Mouse (Mus musculus): ENCODE measurements around the gene Zfp507.

The Zfp507 gene

DNA sequence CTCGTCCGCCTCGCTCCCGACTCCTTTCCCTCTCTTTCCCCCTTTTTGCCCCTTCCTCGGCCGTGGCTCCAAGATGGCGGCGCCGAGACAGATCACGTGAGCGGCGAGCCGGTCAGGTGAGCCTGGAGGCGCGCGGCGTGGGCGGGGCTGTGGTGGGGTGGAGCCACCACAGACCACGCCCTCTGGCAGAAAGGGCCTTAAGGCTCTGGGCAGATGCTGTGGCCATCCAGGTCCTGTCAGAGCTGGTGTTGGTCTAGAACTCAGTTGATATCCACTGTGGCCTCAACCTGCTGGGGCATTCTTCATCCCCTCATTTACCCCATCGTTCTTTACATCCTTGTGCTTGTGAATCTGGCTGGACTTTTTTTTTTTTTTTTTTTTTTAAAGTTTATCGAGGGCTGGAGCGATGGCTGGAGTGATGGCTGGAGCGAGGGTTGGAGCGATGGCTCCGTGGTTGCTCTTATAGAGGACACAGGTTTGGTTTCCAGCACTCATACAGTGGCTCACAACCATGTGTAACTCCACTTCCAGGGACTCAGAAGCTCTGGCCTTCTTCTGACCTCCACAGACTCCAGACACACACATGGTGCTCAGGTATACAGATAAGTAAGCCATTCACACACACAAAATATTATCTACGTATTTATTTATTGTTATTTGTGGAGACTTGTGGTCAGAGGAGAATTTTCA is at the start of gene Zfp507:
TSS of gene Zfp507 (minus strand) at position 98 of the 690 bp plus-strand sequence.
- DNase-seq (ENCODE audit: low spot score in 2 of 2), result peak; percentile 53 to 83

DNA sequence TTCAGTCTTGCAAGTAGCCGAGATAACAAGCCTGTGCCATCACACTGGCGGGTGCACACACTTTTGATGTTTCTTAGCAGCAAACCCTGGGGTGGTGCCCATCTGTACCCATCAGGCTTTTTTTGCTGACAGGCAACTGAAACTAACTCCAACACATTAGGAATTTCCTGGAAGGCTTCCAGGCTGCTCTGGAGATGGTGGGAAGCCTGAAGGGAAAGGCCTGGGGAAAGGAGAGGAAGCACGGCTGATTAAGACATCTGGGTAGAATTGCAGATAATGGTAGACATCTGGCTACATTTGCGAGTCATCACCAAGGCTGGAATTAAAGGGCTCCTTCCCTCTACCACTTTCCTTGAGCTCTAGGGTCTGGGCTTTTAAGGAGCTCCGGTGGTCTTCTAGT is 47.6 kb upstream of the Zfp507 start:
- no peak for DNase-seq (ENCODE audit: low spot score in 2 of 2)

DNA sequence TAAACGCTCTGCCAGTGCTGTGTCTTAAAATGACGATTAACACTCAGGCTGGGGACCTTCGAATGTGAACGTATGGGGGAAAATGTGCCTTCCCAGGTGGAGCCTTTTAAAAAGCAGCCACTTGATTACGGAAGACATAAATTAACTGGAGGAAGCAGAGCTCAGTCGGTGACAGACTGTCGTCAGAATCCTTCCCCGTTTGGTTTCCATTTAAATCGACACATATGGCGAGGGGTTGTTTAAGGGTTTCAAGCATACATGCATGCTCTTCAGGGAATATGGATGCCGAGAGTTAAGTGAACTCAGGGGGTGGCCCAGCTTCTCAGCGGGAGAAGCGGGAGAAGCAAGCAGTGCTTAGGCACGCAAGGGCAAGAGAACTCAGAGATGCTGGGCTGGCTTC is 45.7 kb upstream of the Zfp507 start:
- no peak for DNase-seq (ENCODE audit: low spot score in 2 of 2)

DNA sequence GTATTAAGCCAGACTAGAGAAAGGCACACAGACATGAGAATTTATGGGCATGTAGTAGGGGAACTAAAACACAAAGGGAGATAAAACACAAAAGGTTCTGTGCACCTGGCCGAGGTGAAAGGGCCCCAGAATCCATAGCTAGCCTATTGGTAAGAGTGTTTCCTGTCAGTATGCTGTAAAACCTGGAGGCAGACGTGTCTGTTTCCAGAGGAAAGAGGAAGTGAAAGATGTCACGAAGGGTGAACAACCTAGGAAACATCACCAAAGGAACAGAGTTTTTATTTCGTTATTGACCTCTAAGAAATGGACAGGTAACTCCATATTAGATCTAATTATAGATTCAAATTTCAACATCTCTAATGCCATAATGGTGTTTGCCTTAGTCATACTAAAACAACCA is 37.7 kb upstream of the Zfp507 start:
- DNase-seq (ENCODE audit: low spot score in 2 of 2), result no peak

DNA sequence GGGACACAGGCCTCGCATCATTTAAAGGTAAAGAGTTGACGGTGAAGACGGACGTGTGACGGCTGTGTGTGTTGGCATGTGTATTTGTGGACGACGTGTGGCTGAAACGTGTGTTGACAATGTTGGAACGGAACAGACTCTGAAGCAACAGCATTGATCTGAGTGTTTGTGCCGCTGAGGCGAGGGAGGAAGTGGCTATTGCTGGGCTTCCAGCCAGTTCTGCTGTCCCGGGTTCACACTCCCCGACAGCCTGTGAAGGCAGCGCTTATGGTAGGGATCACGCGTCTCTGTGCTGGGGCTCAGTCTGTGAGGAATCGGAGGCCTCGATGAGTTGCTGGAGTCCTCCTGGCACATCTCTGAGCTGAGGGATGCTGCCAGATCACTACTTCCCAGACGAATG is 34.0 kb upstream of the Zfp507 start:
- DNase-seq (ENCODE audit: low spot score in 2 of 2), result peak in 1 of 2 experiments; percentile 30

DNA sequence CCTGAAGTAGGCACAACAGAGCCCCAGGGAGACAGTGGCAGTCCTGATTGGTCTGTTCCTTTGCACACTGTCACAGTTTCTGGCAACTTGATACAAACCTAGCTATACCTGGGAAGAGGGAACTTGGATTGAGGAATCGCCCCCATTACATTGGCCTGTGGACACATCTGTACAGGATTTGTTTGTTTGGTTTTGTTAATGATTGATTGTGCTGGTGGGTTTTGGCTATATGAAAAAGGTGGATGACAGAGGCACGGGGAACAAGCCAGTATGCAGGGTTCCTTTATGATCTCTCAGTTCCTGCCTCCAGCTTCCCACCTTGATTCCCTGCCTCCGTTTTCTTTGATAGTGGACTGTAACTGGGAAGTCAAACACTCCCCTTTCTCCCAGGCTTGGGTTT is 33.6 kb upstream of the Zfp507 start:
- no peak for DNase-seq (ENCODE audit: low spot score in 2 of 2)

DNA sequence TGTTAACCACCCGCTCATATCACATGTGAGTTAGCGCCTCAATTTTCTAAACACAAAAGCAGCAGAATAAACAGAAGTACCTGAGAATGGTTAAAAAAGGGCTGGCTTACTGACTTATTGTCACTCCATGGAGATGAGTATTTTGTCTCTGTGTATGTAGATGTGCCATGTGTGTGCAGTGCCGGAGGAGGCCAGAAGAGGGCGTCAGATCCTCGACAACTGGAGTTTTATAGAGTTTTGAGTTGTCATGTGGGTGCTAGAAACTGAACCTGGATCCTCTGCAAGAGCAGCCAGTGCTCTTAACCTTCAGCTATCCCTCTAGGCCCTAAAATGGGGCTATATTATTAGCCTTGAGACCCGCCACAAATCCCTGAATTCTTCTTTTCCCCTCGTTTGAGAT is 27.3 kb upstream of the Zfp507 start:
- no peak for DNase-seq (ENCODE audit: low spot score in 2 of 2)

DNA sequence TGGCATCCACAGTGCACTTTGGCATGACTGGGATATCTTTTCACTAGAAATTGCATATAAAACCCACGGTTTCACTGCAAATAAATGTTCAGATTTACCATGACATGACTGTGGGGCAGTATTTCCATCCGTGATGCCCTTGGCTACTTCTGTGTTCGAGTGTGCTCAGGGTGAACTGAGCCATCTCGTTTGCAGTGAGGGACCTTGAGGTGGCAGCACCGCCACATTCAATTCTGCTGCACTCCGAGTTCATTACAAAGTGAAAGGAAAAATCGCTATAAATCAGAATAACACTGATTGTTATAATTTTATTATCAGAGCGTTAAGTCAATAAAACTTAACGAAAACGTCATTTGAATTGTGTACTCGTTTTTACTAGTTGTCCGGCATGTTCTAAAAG is 21.1 kb upstream of the Zfp507 start:
- DNase-seq (ENCODE audit: low spot score in 2 of 2), result peak in 1 of 2 experiments; percentile 52

DNA sequence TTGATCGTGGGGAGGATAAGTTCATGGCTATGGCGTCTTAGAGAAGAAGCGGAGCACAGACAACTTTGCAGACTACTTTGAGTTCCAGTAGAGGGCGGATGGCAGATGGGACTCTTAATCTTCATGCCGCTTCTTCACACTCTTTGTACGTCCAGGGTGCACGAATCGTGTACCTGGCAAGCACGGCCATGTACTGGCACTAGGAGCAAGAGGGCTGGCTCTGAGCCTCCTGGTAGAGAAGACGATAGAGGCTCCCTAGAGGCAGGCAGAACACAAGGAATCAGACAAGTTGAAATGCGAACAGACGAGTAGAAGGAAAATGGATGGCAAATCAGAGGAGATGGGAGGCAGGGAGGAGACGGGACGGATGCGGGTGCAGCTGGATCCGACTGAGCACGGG is 19.5 kb upstream of the Zfp507 start:
- DNase-seq (ENCODE audit: low spot score in 2 of 2), result no peak

DNA sequence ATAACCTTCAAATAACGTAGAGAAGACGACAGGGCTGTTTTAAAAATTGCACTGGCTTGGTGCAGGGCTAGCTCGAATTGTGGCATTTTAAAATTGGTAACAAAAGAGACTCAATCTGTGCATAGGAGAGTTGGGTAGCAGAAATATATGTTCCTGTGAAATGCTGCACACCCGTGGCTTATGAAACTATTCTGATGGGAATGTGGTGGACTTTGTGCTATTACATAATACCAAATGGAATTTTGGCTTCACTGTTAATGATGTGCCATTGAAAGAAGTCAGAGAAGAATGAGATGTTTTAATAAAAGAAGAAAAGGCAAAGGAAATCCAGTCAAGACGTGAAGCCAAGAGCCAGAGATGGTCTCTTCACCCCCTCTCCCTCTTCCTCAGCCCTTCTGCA is 18.6 kb upstream of the Zfp507 start:
- no peak for DNase-seq (ENCODE audit: low spot score in 2 of 2)

DNA sequence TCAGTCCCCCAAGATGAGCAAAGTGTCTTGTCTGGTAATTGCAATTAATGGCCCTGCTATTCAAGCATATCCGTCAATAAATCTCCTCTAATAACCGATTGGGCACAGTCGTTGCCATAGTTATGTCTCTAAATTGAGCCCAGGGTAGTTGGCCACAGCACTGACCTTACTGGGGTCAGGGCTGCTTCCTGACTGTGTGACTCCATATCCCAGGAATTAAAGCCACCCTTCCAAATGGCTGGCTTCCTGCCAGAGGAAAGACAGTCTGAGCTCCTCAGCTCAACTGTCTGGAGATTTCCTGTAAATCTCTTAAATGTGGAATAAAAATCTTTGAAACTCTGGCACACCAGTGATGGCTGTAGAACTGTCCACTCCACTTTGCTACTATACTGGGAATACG is 16.7 kb upstream of the Zfp507 start:
- no peak for DNase-seq (ENCODE audit: low spot score in 2 of 2)

DNA sequence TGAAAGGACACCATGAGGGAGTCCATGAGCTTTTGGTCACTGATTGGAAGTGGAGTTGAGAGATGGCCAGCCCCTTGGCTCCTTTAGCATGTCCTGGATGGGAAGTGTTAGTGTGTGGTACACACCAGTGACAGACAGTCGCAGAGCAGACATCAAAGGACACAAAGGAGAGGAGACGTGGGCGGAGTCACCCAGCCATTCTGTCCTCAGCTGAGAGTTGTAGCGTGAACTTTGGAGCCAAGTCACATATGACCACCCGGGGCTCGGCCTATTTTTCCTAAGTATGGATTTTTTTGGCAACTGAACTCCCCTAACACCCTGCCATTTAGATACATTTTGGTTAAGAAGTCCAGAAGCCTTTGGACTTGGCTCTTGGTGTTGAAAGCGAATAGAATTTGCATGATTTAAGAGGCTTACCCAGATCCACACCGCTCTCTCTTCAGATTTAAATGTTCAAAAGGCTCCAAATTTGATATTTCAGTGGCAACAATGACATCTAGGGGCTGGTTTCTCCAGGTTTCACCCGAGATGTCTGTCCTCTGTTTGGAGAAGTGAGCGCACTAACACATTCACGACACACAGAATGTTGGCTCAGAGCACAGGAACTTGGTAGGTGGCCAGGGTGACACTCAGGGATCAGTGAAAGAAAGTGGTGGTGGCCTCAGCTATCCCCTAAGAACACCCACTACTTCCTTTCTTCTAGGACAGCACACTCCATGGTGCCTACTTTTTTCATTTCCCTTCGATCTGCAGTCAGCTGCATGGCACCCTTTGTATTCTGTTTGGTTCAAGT is 12.2 kb upstream of the Zfp507 start:
- DNase-seq (ENCODE audit: low spot score in 2 of 2), result no peak

DNA sequence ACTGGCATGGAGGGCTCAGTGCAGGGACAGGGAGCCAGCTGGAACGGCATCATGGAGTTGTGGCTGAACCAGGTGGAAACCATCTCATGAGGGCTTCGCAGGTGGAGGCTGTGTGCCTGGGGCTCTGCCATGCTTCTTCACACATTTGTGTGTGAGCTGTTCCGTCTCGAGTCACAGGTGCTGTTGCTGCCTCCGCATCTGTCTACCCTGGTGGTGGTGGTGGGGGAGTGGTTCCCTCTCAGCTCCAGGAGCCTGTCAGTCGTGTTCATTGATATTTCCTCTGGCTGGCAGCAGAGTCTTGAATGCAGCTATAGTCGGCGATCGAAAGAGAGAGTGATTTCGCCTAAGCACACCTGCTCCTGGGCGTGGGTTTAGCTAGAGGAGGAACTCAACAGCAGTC is 10.5 kb upstream of the Zfp507 start:
- DNase-seq (ENCODE audit: low spot score in 2 of 2), result peak in 1 of 2 experiments; percentile 41

DNA sequence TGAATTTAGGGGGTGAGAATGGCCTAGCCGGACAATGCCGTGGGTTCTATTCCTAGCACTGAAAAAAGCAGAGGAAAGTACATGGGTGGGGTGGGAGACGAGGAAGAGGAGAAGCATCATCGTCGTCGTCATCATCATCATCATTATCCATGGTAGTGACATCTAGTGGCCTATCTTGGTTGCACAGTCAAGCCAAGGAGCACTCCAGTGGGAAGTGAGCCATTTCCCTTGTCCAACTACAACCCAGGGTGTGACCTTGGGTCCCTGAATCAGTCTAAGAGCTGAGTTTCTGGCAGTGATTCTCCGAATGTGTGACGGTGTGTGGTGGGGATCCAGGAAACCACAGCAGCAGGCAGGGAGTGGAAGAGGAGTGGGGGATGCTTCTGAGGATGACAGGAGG is 7.9 kb upstream of the Zfp507 start:
- DNase-seq (ENCODE audit: low spot score in 2 of 2), result no peak

DNA sequence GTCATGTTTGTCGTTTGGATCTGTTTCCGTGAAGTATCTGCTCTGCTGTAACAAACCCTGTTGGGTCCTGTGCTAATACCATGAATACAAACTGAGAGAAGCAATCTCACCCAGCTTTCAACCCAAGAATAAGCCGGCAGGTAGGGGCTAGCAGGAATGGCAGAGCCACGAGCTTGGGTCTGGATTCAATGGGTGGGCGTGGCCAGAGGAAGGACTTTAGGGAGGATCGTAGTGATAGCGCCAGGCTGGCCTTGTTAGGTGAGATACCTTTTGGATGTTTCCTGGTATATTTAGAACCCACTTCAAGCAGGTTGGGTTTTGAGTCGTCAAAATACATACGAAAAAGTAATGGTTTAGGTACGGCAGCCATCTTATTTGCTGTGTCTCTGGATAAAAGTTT is 1.4 kb upstream of the Zfp507 start:
- no peak for DNase-seq (ENCODE audit: low spot score in 2 of 2)

DNA sequence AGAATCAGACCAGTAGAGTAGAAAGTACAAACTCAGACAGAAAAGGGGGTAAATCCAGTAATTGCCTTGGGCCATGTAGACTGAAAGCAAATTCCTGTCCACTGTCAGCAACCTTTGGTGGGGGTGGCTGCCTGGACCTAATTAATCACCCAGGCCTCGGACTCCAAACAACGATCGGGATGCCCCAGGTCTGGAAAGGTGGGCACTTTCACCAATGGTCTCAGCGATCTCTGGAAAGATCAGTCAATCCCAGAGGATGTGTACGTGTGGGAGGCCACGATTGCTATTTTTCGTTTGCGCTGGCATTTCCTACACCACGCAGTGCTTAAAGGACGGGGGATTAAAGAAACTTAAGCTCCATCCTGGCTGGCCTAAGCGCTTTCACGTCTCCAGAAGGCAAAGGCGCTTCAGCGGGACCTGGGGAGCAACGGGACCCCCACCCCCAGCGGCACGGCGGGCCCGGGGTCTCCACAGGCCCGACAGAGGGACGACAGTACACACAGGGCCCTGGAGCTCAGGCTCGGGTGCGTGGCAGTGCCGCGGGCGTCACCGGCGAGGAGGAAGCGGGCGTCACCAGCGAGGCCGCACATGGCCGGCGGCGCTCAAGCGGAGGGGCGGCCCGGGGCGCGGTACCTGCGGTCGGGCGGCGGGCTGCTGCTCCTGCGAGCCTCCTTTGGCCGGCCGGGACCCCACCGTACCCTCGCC is 450 bp downstream of the Zfp507 start:
- DNase-seq (ENCODE audit: low spot score in 2 of 2), result no peak

DNA sequence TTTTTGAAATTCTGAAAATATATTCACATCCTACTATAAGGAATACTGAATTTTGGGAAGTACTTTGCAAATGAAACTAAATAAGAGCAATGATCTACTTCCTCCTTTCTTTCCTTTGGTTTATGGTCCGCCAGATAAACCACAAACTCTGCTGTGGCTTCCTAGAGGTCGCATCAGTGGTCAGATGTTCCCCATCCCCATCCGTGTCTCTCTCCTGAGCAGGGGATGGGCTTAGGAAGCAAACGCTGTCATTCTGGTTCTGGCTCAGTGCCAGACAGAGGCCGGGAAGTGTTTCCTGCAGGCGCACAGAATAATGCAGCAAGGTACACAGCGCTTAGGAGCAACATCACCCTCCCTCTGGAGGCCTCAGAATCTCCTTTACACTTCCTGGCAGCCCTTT is 6.7 kb downstream of the Zfp507 start:
- no peak for DNase-seq (ENCODE audit: low spot score in 2 of 2)

DNA sequence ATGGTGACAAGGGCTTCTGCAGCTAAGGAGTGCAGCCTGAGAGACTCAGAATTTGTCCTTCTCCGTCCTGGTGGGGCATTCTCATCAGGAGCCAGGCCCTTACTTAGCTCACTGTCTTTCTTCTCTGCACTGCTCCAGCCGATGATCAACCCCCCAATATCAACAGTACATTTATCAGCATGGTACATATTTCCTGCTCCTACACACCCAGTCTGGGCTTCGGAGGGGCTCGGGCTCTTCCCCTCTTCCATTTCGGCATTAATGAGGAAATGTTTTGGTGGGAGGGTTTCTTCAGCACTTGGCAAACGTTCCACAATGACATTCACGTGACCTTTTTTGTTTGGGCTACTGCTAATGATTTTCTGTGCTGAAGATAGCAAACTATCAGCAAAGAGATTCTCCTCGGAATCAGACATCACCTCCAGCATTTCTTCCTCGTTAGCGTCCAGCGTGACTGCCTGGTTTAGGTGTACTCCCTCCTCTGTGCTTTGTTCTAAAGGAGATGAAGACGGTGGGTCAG is 8.6 kb downstream of the Zfp507 start:
- no peak for DNase-seq (ENCODE audit: low spot score in 2 of 2)

DNA sequence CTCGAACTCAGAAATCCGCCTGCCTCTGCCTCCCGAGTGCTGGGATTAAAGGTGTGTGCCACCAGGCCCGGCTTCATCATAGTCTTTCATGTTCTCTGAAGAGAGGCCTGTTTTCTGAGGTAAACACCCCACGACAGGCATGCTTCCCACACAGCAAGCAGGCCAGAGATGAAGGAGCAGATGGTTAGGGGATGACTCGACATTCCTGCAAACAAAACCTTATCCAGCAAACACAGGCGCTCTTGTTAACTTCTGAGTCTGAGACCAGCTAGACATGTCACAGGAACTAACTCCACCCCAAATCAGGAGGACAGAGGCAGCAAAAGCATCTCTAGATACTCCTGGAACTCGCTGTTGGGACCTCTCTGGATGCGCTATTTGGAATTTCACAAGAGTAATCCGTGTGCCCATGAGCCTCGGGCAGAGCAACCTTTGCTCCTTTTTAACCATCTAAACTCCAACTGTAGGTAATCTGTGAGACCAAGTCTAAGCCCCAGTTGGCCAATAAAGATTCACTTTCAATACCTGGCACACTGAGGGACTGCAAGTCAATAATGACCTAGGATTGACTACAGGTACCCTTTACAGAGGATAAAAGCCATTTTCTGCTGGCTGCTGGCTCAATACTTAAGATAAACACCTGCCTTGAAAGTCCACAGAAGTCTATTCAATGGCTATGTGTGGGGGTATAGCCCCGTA is 10.5 kb downstream of the Zfp507 start:
- DNase-seq (ENCODE audit: low spot score in 2 of 2), result peak in 1 of 2 experiments; percentile 52

DNA sequence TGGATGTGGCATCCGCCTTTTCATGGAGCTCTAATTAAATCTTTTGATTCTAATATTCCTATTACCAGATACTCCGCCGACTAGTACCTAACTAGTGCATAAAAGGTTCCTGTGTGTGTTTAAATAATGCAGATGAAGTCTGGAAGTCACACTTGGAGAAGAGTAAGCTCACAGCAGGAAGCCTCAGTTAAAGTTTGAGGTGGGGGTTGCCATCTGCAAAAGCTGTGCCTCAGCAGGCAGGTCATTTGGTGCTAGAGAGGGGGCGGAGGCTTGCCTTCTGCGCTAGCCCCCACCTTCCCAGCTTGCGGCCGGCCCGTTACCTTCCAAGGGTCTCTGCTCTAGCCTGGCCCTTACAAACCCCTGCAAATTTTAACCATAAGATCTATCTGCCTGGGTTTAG is 11.9 kb downstream of the Zfp507 start:
- DNase-seq (ENCODE audit: low spot score in 2 of 2), result no peak

DNA sequence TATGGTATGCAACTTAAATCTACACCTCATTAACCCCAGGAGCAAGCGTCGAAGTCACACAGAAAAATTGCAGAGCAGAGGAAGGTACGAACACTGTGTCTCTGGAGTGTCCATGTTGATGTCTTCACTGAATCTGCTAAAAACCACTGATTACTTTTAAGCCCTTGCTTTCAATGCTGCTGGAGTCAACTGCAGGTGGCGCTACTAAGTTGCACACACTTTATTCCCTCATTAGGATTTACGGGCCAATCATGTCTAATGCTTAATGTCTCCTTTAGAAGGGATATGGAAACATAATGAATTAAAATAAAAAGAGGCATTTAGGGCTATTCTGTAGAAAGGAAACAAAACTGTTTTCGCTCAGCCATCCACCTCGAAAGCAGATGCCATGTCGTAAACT is 12.6 kb downstream of the Zfp507 start:
- no peak for DNase-seq (ENCODE audit: low spot score in 2 of 2)

DNA sequence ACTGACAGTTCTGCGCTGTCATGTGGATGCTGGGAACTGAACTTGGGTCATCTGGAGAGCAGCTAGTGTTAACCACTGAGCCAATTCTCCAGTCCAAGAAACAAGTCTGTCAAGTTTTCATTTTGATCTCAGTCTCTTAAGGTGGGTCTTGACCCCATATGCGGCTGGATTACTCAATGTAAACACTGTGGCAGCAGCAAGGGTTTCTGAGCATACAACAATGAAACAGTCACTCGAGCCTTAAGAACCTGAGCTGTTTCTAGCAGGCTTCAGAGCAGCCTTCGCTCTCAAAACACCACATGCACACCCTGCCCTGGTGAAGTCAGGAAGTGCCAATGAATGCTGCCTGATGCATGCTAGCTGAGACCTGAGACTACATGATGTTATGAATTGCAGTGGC is 17.2 kb downstream of the Zfp507 start:
- DNase-seq (ENCODE audit: low spot score in 2 of 2), result no peak

All from left cerebral cortex, adult 9 months (tissue).